Mouse (Mus musculus) myocyte (in vitro differentiated cells): ENCODE results near the gene AL732309.1. TPM values are rescaled to one million over a fixed set of nuclear protein-coding genes. Genes with fewer than 3 reads are reported as not detected.

Experiments
- H3K27me3 ChIP-seq: one replicate; pipeline ENCODE4 v1.6.1; 2011; ENCODE audit not compliant: control insufficient read depth, insufficient read depth, insufficient read length
- H3K36me3 ChIP-seq: one replicate; pipeline ENCODE4 v1.6.1; 2011; ENCODE audit not compliant: control insufficient read depth, insufficient read depth
- H3K4me2 ChIP-seq: one replicate; pipeline ENCODE4 v1.6.1; 2011; ENCODE audit warnings: low read depth, control low read depth
- H3K4me3 ChIP-seq: one replicate; pipeline ENCODE4 v1.5.1; 2011; ENCODE audit warnings: mild to moderate bottlenecking, control low read depth, moderate library complexity
- H3K79me2 ChIP-seq: one replicate; pipeline ENCODE4 v1.6.1; 2011; ENCODE audit not compliant: control insufficient read depth, insufficient read depth
- H3ac ChIP-seq: one replicate; pipeline ENCODE4 v1.6.1; 2011; ENCODE audit not compliant: control insufficient read depth, insufficient read length
- CEBPB ChIP-seq: IDR thresholded peaks from 2 replicates; pipeline ENCODE4 v1.6.1; 2011; ENCODE audit warnings: mild to moderate bottlenecking, moderate library complexity; ENCODE audit not compliant: poor library complexity, insufficient read depth, severe bottlenecking
- E2F4 ChIP-seq: IDR thresholded peaks from one replicate; pipeline ENCODE4 v1.6.1; 2011; ENCODE audit warnings: mild to moderate bottlenecking, control low read depth, moderate library complexity; ENCODE audit not compliant: insufficient read depth
- MAX ChIP-seq: IDR thresholded peaks from one replicate; pipeline ENCODE4 v1.6.1; 2011; ENCODE audit warnings: low read depth, mild to moderate bottlenecking, control low read depth
- MYOD1 ChIP-seq, 3 experiments: IDR thresholded peaks; one replicate each; pipeline ENCODE4 v1.6.1; 2011; ENCODE audit warnings: control low read depth in 2 of 3, low read depth in 2 of 3, mild to moderate bottlenecking in 2 of 3, moderate library complexity in 1 of 3; ENCODE audit not compliant: insufficient read length in 2 of 3, control insufficient read depth in 1 of 3
- MYOG ChIP-seq, 3 experiments: IDR thresholded peaks; one replicate each; pipeline ENCODE4 v1.6.1; 2011; ENCODE audit warnings: control low read depth in 2 of 3, low read depth in 2 of 3, mild to moderate bottlenecking in 2 of 3; ENCODE audit not compliant: insufficient read length in 2 of 3, control insufficient read depth in 1 of 3, insufficient read depth in 1 of 3
- POLR2A ChIP-seq: IDR thresholded peaks from one replicate; pipeline ENCODE4 v1.6.1; 2011; ENCODE audit warnings: low read depth, mild to moderate bottlenecking, control low read depth, moderate library complexity; ENCODE audit not compliant: insufficient read length
- POLR2AphosphoS2 ChIP-seq: IDR thresholded peaks from one replicate; pipeline ENCODE4 v1.6.1; 2011; ENCODE audit warnings: low read depth, control low read depth; ENCODE audit not compliant: insufficient read length
- REST ChIP-seq: IDR thresholded peaks from one replicate; pipeline ENCODE4 v1.6.1; 2011; ENCODE audit warnings: mild to moderate bottlenecking, control low read depth, moderate library complexity; ENCODE audit not compliant: insufficient read depth, insufficient read length
- SRF ChIP-seq: IDR thresholded peaks from one replicate; pipeline ENCODE4 v1.6.1; 2011; ENCODE audit warnings: low read depth; ENCODE audit not compliant: control insufficient read depth, insufficient read length
- TCF12 ChIP-seq: IDR thresholded peaks from one replicate; pipeline ENCODE4 v1.6.1; 2011; ENCODE audit warnings: mild to moderate bottlenecking, control low read depth; ENCODE audit not compliant: poor library complexity, insufficient read depth, severe bottlenecking
- TCF3 ChIP-seq: IDR thresholded peaks from one replicate; pipeline ENCODE4 v1.6.1; 2011; ENCODE audit warnings: low read depth, control low read depth; ENCODE audit not compliant: insufficient read length
- USF1 ChIP-seq: IDR thresholded peaks from one replicate; pipeline ENCODE4 v1.6.1; 2011; ENCODE audit warnings: low read depth, mild to moderate bottlenecking, control low read depth, moderate library complexity
- polyA plus RNA-seq: library from polyadenylated mRNA; unstranded; fragments of >200 nt; fragmentation: generic; extraction: Trizol; gene quantifications from one replicate; pipeline ENCODE4 v1.2.1, GENCODE M21; 2012; ENCODE audit warnings: missing spikeins

The AL732309.1 gene
- polyA plus RNA-seq, 1 experiment = 4.5 TPM

- H3ac ChIP-seq = no peak overlapping the region
- H3K36me3 ChIP-seq = peaks cover 23% of the 10 kb centered on the region
- peaks cover 11% of the 10 kb centered on the region for H3K27me3 ChIP-seq
- TF ChIP-seq CEBPB = no peak
- TF ChIP-seq MYOG (IDR thresholded peaks at IDR 0.05; ENCODE audit: control insufficient read depth in 1 of 3, insufficient read depth in 1 of 3, insufficient read length in 2 of 3, low read depth in 2 of 3) = no peak
- no peak for TF ChIP-seq SRF
- TF ChIP-seq MAX = no peak
- TF ChIP-seq E2F4 = no peak
- TF ChIP-seq TCF3 = no peak
- TF ChIP-seq REST = no peak
- no peak for TF ChIP-seq POLR2AphosphoS2
- TF ChIP-seq POLR2A = no peak
- no peak for TF ChIP-seq USF1
- TF ChIP-seq TCF12 = no peak
- TF ChIP-seq MYOD1 (IDR thresholded peaks at IDR 0.05; ENCODE audit: control insufficient read depth in 1 of 3, insufficient read length in 2 of 3, low read depth in 2 of 3) = no peak
- peaks cover 11% of the 10 kb centered on the region for H3K79me2 ChIP-seq
- peak overlapping the region; percentile 76 for H3K4me2 ChIP-seq
- H3K4me3 ChIP-seq = peak overlapping the region; percentile 99
Measured at GRCm38 (mm10) chr2:25225811-25226379, 20.8 kb downstream of the AL732309.1 start.

GRCm38 (mm10) chr2:25224766-25225752 lies 21.6 kb downstream of the AL732309.1 start:
- H3K27me3 ChIP-seq = peaks cover 3% of the 10 kb centered on the region
- TF ChIP-seq E2F4 (peak; percentile 32), POLR2AphosphoS2 (peak; percentile 77), MYOG (IDR thresholded peaks at IDR 0.05; ENCODE audit: control insufficient read depth in 1 of 3, insufficient read depth in 1 of 3, insufficient read length in 2 of 3, low read depth in 2 of 3) (peak in 2 of 3 experiments; percentile 33 to 44), TCF12 (no peak), SRF (no peak), CEBPB (no peak), USF1 (no peak), TCF3 (no peak), POLR2A (peak; percentile 58), MYOD1 (IDR thresholded peaks at IDR 0.05; ENCODE audit: control insufficient read depth in 1 of 3, insufficient read length in 2 of 3, low read depth in 2 of 3) (peak in 2 of 3 experiments; percentile 45 to 54)

DNA sequence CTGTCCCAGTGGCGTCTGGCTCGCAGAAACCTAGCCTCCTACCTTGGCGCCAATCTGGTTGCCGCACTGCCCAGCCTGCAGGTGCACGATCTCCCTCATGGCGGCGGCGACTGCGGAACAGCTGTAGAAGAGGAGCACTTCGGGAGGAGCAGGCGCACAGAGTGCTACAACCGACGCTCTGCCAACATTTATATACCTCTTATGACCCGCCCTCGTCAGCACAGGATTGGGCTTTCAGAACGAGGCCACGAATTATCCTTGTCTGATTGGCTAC lies 22.2 kb downstream of the AL732309.1 start, which contains the start of gene Tubb4b:
Gene Tubb4b, minus strand, starts transcription at position 211 of the 274 bp plus-strand sequence.
- TF ChIP-seq MYOG (IDR thresholded peaks at IDR 0.05; ENCODE audit: control insufficient read depth in 1 of 3, insufficient read depth in 1 of 3, insufficient read length in 2 of 3, low read depth in 2 of 3) = peak in 2 of 3 experiments; percentile 25 to 71
- peak; percentile 89 for TF ChIP-seq POLR2A
- TF ChIP-seq REST = peak; percentile 51
- TF ChIP-seq TCF3 = peak; percentile 31
- no peak for TF ChIP-seq TCF12
- no peak for TF ChIP-seq E2F4
- no peak for TF ChIP-seq USF1
- peak in 2 of 3 experiments; percentile 45 to 68 for TF ChIP-seq MYOD1 (IDR thresholded peaks at IDR 0.05; ENCODE audit: control insufficient read depth in 1 of 3, insufficient read length in 2 of 3, low read depth in 2 of 3)
- TF ChIP-seq POLR2AphosphoS2 = peak; percentile 96
- peak within 1 kb of the TSS; percentile 59 for H3ac ChIP-seq
- peak within 1 kb of the TSS; percentile 99 for H3K4me2 ChIP-seq
- no peaks in the 10 kb centered on the region for H3K27me3 ChIP-seq
- H3K4me3 ChIP-seq = peak within 1 kb of the TSS; percentile 99
- peaks cover 23% of the 10 kb centered on the region for H3K36me3 ChIP-seq
- H3K79me2 ChIP-seq = peaks cover 11% of the 10 kb centered on the region

More at GRCm38 (mm10) chr2:25224766-25225752, 21.6 kb downstream of the AL732309.1 start:
- H3K36me3 ChIP-seq = peaks cover 23% of the 10 kb centered on the region
- H3K4me3 ChIP-seq = peak overlapping the region; percentile 99
- peaks cover 11% of the 10 kb centered on the region for H3K79me2 ChIP-seq
- H3K4me2 ChIP-seq = peak overlapping the region; percentile 76
- peak overlapping the region; percentile 59 for H3ac ChIP-seq

DNA sequence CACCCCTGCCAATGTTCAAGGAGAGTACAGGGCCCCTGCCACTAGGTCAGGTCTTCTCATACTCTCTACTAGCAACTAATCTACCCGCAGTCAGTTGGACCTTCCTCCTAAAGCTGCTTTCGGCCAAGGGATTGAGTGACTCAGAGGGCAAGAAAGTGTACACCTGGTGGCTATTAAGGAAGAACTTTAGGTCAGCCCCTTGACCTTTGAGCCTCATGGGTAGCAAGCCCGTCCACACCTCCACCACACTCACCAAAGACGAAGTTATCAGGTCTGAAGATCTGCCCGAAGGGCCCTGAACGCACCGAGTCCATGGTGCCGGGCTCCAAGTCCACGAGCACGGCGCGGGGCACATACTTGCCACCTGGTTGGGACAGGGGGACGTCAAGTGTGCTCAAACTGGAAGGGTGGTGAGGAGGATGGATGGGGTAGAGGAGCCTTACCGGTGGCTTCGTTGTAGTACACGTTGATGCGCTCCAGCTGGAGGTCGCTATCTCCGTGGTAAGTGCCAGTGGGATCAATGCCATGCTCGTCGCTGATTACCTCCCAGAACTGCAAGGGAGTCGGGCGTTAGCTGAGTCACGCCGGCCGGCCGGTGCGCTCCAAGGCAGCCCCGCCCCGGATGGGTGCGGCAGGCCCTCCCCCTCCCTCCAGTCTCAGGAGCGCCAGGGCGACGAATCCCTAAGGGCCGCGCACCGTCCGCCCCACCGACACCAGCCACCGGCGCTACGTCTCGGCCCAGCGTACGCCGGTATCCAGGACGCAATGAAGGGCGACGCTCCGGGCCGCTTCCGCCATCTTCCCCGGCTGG lies 22.8 kb downstream of the AL732309.1 start:
- Histone ChIP-seq H3K4me2 (peak overlapping the region; percentile 99), H3K79me2 (peaks cover 11% of the 10 kb centered on the region), H3ac (peak overlapping the region; percentile 59), H3K36me3 (peaks cover 23% of the 10 kb centered on the region), H3K4me3 (peak overlapping the region; percentile 99), H3K27me3 (no peaks in the 10 kb centered on the region)
- TF ChIP-seq MAX (no peak), POLR2AphosphoS2 (peak; percentile 22)
